Mouse (Mus musculus): ENCODE data around the gene Naa80. TPM values are rescaled to one million over a fixed set of nuclear protein-coding genes. Genes with fewer than 3 reads are reported as not detected.

Gene Naa80
- total RNA-seq, 2 experiments from 2014 or later: 11.3 to 12.6 TPM

DNA sequence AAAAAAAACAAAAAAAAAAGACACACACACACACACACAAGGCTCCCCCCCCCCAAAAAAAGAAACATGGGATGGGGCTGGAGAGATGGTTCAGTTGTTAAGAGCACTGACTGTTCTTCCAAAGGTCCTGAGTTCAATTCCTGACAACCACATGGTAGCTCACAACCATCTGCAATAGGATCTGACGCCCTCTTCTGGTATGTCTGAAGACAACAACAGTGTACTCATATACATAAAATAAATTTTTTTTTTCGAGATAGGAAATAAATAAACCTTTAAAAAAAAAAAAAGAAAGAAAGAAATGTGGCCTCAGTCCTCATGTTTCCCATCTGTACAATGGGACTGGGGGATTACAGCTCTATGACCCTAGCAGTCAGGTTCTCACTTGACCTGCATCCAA is 38.8 kb downstream of the Naa80 start:
- TF ChIP-seq CTCF (IDR thresholded peaks at IDR 0.05): peak; percentile 27
- H3K27ac ChIP-seq: peak overlapping the region; percentile 18; the same call in 1 of the 2 replicates
- intact Hi-C loops (cut with DNase I): no loop called here

GRCm38 (mm10) chr9:107618098-107618497 is 39.4 kb downstream of the Naa80 start:
- Histone ChIP-seq H3K4me3 (no peak overlapping the region), H3K27ac (peak overlapping the region; percentile 64)
- TF ChIP-seq CTCF (IDR thresholded peaks at IDR 0.05): no peak
- intact Hi-C loops (cut with DNase I): no loop called here
- no peak for DNase-seq (ENCODE audit: extremely low spot score in 1 of 2, low spot score in 2 of 2)

More for the DNA sequence above, 38.8 kb downstream of the Naa80 start:
- H3K4me3 ChIP-seq: no peak overlapping the region
- no peak for DNase-seq (ENCODE audit: extremely low spot score in 1 of 2, low spot score in 2 of 2)

DNA sequence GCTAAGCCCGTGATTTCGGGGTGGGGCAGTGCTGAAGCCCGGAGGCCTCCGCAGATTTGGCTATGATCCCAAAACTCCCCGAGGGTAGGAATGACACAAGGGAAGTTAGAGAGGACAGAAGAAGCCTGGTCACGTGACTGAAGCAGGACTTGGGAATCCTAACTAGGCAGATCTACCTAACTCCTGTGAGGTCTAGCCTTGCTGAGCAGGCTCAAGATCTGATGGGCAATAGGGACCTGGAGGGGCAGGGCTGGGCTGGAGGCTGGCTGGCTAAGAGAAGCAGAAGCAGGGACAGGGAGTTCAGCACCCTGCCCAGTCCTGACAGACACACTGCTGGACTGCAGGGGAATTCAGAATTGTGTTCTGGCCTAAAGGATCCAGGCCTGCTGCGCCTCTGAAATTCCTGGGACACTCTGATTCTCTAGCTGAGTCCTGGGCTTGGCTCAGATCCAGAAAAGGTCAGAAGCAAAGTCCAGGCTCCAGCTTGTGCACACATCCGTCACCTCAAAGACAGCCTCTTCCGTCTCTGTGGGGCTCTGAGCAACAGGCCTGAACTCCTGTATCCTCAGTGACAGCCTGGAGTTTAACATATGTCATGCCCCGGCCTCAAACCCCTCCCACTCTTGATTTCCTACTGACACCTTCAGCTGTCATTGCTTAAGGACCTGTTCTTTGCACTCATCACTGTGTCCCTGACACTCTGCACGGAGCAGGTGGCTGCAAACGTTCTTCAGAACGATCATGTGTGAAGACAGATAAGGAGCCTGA is 40.3 kb downstream of the Naa80 start:
- DNase-seq (ENCODE audit: extremely low spot score in 1 of 2, low spot score in 2 of 2): no peak
- Histone ChIP-seq H3K27ac (peak overlapping the region; percentile 64), H3K4me3 (no peak overlapping the region)
- TF ChIP-seq CTCF (IDR thresholded peaks at IDR 0.05): no peak
- intact Hi-C loops (cut with DNase I): no loop called here

DNA sequence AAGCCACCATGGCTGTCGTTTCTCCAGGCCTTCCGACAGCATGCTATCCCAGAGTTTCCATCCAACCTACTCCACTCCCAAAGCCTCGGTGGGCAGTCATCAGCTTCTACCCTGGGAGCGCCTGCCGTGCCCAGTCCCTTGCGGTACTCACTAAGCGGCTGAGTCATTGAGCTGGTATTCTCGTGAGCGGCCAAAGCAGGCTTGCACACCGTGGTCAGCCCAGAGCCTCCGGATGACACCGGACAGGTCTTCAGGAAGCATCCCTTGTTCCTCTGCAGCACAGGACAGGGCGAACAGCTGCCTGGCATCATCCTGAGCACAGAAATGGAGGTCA is 40.8 kb downstream of the Naa80 start:
- TF ChIP-seq CTCF (IDR thresholded peaks at IDR 0.05): no peak
- intact Hi-C loops (cut with DNase I): no loop called here
- no peak for DNase-seq (ENCODE audit: extremely low spot score in 1 of 2, low spot score in 2 of 2)
- Histone ChIP-seq H3K27ac (0 out of 2 replicates have a peak overlapping the region, but pooled peaks have one; percentile 64), H3K4me3 (no peak overlapping the region)

GRCm38 (mm10) chr9:107620954-107621353 is 42.3 kb downstream of the Naa80 start:
- no peak overlapping the region for H3K4me3 ChIP-seq
- intact Hi-C loops (cut with DNase I): no loop called here

GRCm38 (mm10) chr9:107624539-107624938 is 45.9 kb downstream of the Naa80 start:
- intact Hi-C loops (cut with DNase I): no loop called here
- no peak for DNase-seq (ENCODE audit: extremely low spot score in 1 of 2, low spot score in 2 of 2)
- H3K4me3 ChIP-seq: no peak overlapping the region
- peak overlapping the region; percentile 56 for H3K27ac ChIP-seq
- TF ChIP-seq CTCF (IDR thresholded peaks at IDR 0.05): no peak

More at GRCm38 (mm10) chr9:107620954-107621353, 42.3 kb downstream of the Naa80 start:
- DNase-seq (ENCODE audit: extremely low spot score in 1 of 2, low spot score in 2 of 2): no peak
- TF ChIP-seq CTCF (IDR thresholded peaks at IDR 0.05): no peak
- H3K27ac ChIP-seq: no peak overlapping the region

GRCm38 (mm10) chr9:107624951-107625350 is 46.3 kb downstream of the Naa80 start:
- Histone ChIP-seq H3K4me3 (no peak overlapping the region), H3K27ac (peak overlapping the region; percentile 56)
- no peak for DNase-seq (ENCODE audit: extremely low spot score in 1 of 2, low spot score in 2 of 2)
- TF ChIP-seq CTCF (IDR thresholded peaks at IDR 0.05): no peak
- intact Hi-C loops (cut with DNase I): no loop called here

- DNase-seq (ENCODE audit: extremely low spot score in 1 of 2, low spot score in 2 of 2): no peak
- Histone ChIP-seq H3K4me3 (no peak overlapping the region), H3K27ac (peak overlapping the region; percentile 56)
- peak; percentile 25 for TF ChIP-seq CTCF (IDR thresholded peaks at IDR 0.05)
- intact Hi-C loops (cut with DNase I): loop anchor here (1.0 kb wide), 1 partner anchor 19 kb away; no protein-coding TSS in a partner anchor
Observed at GRCm38 (mm10) chr9:107625351-107626128, 46.9 kb downstream of the Naa80 start.

DNA sequence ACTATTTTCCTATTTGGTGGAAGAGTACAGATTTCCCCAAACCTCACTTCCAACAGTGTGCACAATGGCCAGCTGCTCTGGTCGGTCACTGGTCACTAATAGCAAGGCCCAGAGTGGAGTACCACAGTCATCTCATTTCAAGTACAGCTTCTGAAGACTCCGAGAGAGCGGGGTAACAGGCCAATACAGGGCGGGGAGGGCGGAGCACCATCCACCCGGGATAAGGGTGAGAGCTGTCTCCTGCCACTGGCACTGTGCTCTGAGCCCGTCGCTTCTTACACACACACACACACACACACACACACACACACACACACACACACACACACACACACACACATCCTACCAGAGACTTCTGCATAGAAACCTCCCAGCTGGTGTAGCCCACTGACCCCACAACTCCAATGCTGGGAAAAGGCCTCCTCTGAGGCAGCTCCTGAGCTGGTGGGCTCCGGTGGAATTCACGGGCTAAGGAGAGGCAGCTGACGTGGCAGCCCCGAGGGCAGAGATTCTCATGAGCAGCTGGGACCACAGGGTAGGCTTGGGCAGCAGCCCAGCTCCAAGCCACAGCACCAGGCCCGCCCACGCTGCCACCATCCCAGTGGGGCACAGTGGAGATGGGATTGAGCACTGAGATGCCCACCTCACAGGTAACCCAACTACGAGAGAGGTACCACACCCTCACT is 47.6 kb downstream of the Naa80 start:
- Histone ChIP-seq H3K4me3 (no peak overlapping the region), H3K27ac (peak overlapping the region; percentile 79)
- intact Hi-C loops (cut with DNase I): loop anchor here (1.0 kb wide), 1 partner anchor 18 kb away; no protein-coding TSS in a partner anchor
- DNase-seq (ENCODE audit: extremely low spot score in 1 of 2, low spot score in 2 of 2): no peak
- TF ChIP-seq CTCF (IDR thresholded peaks at IDR 0.05): no peak

DNA sequence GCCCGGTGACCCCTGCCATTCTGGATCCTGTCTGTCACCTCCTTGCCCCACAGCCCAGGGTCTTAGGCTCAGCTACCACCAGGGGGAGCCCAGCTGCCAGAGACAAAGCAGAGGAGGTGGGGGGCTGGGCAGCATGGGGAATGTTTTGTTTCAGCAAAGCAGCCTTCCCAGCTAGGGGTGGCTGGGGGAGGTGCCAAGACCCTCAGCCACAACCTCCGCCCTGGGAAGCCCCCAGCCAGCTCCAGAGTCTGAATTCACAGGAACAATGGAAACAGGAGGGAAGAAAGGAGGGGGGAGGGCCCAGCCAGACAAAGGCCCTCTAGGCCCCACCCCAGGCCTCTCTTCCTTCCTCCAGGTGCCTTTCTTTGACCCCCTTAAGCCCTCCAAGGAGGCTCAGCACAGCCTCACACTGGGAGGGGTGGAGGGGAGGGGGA is 48.2 kb downstream of the Naa80 start:
- H3K27ac ChIP-seq: peak overlapping the region; percentile 79
- no peak overlapping the region for H3K4me3 ChIP-seq
- intact Hi-C loops (cut with DNase I): loop anchor here (1.0 kb wide), 1 partner anchor 17 kb away; no protein-coding TSS in a partner anchor
- DNase-seq (ENCODE audit: extremely low spot score in 1 of 2, low spot score in 2 of 2): peak; percentile 77 to 79
- TF ChIP-seq CTCF (IDR thresholded peaks at IDR 0.05): peak; percentile 87

- no peak for TF ChIP-seq CTCF (IDR thresholded peaks at IDR 0.05)
- H3K27ac ChIP-seq: peak overlapping the region; percentile 79
- intact Hi-C loops (cut with DNase I): no loop called here
- H3K4me3 ChIP-seq: no peak overlapping the region
- DNase-seq (ENCODE audit: extremely low spot score in 1 of 2, low spot score in 2 of 2): no peak
Observed at GRCm38 (mm10) chr9:107627387-107628255, 48.9 kb downstream of the Naa80 start.
